Mouse (Mus musculus): ENCODE measurements around the gene Zfp78.
"Not testable (repeated sequence)": the region's sequence is repeated elsewhere in the genome, so short reads cannot be mapped to it uniquely, and the experiment has no call there.

Zfp78 gene

DNA sequence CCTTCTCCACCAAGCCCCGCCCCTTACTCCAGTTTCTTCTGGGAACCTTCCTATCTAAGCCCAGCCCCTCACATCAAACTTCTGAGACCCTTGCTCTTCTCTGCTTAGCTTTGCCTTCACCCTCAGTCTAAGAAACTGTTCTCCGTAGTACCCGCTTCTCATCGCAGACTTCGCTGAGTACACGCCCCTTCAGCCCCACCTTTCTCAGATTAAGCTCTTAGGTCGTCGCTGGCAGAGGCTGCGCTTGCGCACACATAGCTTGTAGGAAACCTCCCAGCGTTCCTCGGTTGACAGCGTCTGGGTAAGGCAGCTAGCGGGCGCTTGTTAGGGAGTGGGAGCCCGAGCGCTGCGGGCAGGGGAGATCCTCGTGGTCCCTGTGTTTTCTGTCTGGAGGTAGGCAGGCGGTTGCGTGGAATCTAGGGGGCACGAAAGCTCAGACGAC lies at the start of gene Zfp78:
Gene Zfp78 (plus strand): TSS at position 234 of the 442 bp plus-strand sequence.
- in situ Hi-C loops (cut with MboI, MseI): no loop called here

DNA sequence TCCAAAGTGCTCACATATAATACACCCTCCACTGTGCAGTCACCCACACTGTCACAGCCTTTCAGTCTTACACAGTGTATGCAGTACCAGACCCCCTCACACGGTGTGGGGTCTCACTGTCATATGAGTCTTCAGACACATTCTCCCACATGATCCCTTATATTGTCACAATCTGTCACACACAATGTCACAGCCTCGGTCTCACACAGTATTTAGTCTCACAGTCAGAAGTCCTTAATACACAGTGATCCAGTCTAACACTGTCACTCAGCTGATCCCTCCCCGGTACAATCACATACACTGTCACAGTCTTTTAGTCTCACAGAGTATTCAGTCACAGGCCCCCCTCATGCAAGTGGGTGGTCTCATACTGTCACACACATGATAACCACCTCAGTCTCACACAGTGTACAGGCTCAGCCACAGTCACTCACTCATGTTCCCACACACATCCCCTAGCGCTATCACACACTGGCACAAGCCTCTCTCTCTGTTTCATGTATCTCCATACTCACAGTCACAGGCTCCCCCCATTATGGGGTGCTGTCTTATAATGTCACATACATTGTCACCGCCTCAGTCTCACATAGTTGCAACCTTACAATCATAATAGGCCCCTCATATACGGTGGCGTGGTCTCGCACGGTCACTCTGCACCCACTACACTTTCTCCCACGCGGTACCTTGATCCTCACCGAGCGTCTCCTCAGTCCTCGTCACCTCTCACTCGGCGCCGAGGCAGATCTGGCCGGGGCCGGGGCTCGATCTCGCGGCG lies 32.4 kb upstream of the Zfp78 start:
- in situ Hi-C loops (cut with MboI, MseI): no loop called here

DNA sequence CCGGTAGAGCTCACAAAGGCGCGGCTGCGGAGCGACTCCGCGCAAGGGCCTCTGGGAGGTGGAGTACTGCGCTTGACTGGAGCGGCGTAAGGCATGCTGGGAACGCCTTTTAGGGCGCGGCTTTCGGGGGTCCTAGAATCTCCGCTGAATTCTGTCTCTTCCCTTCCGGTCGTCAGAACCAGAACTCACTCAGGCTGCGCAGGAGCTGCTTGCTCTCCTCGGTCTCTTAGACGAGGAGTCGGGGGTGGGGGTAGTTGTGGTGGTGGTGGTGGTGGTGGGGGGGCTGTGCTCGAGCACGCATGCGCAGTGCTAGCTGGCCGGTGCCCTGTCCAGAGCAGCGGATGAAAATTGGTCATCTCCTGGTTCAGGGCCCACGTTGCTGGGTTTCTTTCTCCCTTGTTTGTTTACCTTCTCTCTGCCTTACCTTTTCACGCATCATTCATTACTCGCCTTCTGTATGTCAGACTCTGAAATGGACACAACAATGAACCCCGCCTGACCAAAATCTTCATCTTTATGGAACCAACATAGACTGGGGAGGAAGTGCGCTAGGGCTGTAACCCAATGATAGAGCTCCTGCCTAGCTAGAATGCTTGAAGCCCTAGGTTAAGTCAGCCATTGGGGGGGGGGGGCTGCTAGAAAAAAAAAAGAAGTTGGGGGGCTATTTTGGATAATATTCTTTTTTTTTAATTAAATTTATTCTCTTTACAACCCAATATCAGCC lies 31.7 kb upstream of the Zfp78 start, which contains the start of gene Zfp583:
Gene Zfp583 (minus strand): TSS at position 53 of the 724 bp plus-strand sequence.
- in situ Hi-C loops (cut with MboI, MseI): no loop called here

DNA sequence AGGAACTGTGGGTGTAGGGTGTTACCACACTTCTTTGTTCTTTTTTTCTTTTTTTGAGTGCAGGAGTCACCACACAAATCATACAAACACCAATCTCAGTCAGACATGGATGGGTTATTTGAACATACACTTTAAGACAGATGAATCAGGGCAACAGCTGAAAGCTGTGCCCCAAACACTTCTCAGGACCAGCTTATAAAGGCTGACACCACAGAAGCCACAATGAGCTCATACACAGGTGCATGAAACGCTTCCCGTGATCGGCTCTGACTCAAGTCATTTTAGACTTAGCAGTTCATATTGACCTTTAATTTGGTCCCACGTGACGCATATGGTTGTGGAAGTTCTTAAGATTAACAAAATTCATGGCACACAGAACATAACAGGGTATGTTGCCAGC lies 23.2 kb upstream of the Zfp78 start:
- in situ Hi-C loops (cut with MboI, MseI): loop anchor here (5.0 kb wide), 1 partner anchor 182 kb away; the partner anchor contains the start of gene Olfr1349

DNA sequence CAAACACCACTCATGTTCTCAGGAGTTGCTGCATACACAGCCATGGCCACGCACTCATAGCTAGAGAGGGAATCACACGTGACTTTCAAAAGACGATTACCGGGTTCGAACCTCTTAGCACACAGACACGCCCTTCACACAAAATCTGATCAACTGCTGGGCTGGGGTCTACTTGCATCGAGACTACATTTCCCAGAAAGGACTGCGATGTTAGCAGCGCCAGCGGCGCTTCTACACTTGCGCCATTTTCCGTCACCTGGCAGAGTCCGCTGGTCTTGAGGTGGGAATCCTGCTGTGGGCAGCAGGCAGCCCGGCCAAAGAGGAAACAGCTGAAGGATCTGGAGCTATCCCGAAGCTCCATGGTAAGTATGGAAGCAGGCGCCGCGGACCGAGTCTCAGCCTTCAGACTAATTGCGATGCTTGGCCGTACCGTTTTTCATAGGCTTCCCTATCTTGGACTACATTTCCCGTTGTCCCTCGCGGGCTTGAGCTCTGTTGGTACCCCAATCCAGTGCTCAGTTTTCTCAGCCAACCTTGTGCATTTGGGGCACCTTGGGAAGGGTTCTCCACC lies 19.5 kb upstream of the Zfp78 start, which contains the start of gene Gm3854:
Gene Gm3854 (plus strand): TSS at position 259 of the 571 bp plus-strand sequence.
- in situ Hi-C loops (cut with MboI, MseI): loop anchor here (5.0 kb wide), 1 partner anchor 179 kb away; the partner anchor contains the start of gene Olfr1349

DNA sequence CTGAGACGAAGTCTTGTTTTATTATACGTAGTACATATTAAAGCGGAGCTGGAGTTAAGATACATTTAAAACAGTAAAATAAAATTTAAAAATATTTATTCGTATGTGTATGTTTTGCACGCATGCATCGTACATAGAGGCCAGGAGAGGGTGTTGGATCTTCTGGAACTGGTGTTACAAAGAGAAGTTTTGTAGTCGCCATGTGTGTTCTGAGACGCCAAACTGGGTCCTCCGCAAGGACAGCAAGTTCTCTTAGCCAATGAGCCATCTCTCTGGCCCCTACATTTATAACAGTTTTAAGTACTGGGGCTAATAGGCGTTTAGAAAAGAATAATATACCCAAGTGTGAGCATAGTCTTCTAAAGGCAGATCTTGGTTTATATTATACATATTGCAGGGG lies 19.0 kb upstream of the Zfp78 start:
- in situ Hi-C loops (cut with MboI, MseI): loop anchor here (5.0 kb wide), 1 partner anchor 178 kb away; the partner anchor contains the start of gene Olfr1349

DNA sequence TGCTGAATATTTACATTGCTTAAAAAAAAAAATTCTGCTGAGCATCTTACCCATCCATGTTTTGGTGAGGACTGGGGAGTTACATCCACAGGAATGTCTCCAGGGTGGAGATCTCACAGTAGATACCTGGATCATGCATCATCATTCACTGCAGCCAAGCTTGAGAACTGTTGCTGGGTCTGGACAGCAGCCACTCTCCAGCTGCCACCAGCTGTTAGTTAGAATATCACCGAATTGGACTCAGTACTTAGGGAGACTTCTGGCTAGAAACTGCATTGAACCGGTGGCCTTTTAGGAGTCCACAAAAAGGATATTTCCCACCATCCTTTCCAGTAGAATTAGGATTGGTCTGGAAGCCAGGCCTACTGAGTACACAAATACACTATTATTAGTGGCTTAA lies 5.0 kb upstream of the Zfp78 start:
- in situ Hi-C loops (cut with MboI, MseI): loop anchor here (5.0 kb wide), 3 partner anchors 69 to 939 kb away; no protein-coding TSS in a partner anchor

DNA sequence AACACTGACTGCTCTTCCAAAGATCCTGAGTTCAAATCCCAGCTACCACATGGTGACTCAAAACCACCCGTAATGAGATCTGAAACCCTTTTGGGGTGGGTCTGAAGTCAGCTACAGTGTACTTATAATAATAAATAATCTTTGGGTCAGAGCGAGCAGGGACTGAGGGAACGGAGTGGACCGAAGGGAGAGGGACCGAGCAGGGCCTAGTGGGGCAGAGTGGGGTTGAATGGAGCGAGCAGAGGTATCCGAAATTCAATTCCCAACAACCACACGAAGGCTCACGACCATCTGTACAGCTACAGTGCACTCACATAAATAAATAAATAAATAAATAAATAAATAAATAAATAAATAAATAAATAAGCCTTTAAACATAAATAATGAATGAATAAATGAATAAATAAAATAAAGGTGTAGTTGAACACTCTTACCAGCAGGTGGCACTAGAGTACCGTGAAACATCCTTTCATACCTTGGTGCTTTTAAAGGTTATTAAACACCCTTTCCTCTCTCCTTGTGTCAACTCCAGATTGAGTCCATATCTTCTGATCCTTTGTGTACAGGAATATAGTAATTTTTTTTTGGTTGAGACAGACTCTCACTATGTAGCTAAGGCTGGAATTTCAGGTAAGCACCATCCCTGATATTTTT lies 4.0 kb upstream of the Zfp78 start:
- in situ Hi-C loops (cut with MboI, MseI): loop anchor here (5.0 kb wide), 3 partner anchors 68 to 938 kb away; no protein-coding TSS in a partner anchor

DNA sequence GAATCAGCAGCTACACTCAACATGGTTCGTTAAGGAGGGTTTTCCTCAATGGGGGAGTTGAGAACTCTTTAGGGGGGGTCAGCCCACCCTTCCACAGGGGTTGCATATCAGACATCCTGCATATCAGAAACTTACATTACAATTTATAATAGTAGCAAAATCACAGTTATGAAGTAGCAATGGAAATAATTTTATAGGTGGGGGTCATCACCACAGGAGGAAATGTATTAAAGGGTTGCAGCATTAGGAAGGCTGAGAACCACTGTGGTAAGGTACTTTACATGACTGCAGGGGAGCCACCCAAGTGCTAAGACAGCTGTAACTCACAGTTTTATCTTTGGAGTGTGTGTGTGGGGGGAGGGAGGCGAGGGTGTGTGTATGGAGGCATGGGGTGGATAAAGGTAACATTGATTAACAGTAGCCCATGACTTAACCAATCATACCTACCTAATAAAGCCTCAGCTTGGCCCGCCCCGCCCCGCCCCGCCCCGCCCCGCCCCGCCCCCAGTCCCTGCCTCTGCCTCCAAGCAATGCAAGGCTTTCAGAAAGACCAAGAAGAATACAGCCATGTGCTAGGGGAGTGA lies 2.5 kb upstream of the Zfp78 start:
- in situ Hi-C loops (cut with MboI, MseI): no loop called here

DNA sequence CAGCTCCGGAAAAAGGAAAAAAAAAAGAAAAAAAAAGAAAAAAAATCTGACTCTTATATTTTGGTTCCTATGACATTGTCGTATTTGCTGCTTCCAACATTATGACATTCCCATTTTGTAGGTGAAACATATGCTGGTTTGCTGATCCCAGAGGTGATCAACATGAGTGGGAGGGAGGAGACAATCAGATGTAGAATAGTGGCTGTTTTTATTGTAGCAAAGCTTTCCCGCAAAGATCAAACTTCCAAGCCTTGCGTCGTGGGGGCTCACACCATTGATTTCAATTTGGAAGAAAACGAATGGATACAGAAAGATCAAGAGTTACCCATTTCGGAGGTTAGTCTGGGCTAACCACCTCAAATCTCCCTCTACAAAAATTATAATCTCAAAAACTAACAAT lies 1.3 kb upstream of the Zfp78 start:
- in situ Hi-C loops (cut with MboI, MseI): no loop called here

DNA sequence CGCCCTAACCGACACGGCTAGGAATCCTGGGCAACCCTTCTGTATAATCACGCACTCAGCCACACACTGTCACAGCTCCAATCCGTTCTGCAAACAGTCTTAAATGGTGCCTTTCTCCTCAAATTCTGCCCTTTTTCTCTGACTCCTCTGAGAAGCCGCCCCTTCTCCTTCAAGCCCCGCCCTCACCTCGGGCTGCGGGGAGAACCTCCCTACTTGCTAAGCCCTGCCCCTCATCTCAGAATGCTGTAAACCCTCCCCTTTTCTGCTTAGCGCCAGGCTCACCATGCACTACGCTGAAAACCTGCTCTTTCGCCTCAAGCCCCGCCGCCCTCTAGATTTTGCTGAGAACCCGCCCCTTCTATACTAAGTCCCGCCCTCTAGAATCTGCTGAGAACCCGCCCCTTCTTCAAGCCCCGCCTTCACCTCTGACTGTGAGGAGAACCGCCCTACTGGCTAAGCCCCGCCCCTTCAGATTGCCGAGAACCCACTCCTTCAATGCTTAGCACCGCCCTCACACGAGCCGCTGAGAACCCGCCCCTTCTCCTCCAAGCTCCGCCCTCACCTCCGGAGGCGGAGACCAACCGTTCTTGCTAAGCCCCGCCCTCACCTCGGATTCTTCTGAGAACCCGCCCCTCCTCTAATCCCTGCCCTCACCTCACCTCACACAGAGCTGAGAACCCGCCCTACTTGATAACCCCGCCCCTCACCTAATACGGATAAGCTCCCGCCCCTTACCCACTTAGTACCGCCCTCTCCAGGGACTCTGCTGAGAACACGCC lies 623 bp upstream of the Zfp78 start:
- in situ Hi-C loops (cut with MboI, MseI): no loop called here

DNA sequence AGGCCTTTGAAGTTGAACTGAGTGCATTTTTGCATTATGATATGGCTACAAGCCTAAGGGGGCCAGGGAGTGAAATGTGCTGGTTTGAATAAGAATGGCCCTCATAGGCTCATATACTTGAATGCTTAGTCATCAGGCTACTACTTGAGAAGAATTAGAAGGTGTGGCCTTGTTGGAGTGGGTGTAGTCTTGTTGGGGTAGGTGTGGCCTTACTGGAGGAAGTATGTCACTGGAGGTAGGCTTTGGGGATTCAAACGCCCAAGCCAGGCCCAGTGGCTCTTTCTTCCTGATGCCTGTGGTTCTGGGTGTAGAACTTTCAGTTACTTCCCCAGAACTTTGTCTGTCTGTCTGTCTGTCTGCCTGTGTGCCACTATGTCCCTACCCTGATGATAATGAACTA lies 1.7 kb downstream of the Zfp78 start:
- in situ Hi-C loops (cut with MboI, MseI): no loop called here

DNA sequence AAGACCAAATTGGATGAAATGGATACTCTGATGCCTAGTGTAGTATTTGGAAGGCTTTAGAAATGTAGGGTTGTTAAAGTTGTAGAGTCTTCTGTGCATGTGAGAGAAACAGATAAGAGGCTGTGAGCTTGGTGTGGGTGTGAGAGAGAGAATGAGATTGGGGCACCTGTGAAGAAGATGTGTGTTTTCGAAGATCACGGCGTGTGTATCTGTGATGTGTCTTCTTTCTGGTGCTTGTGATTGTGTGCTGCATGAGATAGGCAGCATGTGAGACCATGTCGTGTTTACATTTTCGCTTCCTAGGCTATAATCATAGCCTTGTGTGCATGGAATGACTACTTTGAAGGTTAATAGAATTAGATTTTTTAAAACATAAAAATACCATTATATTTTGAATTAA lies 4.1 kb downstream of the Zfp78 start:
- in situ Hi-C loops (cut with MboI, MseI): no loop called here

DNA sequence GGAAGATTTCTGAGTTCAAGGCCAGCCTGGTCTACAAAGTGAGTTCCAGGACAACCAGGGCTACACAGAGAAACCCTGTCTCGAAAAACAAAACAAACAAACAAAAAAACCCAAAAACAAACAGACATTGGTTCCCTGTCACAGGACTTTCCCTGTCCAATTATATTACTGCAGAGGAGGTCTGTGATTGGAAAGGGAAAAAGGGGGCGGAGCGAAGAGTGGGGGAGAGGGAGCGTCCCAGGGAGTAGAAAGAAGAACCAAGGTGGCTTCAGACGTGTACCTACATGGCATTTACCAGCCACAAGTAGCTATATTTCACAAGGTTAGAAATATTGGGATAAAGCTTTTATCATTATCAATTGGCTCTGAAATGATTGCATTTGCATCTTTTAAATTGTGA lies 5.1 kb downstream of the Zfp78 start:
- in situ Hi-C loops (cut with MboI, MseI): not testable (repeated sequence)

DNA sequence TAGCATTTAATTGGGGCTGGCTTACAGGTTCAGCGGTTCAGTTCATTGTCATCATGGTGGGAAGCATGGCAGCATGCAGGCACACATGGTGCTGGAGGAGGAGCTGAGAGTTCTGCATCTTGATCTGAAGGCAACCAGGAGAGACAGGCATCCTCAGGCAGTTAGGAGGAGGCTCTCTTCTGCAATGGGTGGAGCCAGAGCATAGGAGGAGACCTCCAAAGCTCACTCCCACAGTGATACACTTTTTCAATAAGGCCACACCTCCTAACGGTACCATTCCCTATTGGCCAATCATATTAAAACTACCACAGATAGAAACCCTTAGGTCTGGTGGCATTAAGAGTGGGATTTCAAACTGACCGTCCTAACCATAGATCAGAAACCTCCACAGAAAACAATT lies 6.4 kb downstream of the Zfp78 start:
- in situ Hi-C loops (cut with MboI, MseI): no loop called here

DNA sequence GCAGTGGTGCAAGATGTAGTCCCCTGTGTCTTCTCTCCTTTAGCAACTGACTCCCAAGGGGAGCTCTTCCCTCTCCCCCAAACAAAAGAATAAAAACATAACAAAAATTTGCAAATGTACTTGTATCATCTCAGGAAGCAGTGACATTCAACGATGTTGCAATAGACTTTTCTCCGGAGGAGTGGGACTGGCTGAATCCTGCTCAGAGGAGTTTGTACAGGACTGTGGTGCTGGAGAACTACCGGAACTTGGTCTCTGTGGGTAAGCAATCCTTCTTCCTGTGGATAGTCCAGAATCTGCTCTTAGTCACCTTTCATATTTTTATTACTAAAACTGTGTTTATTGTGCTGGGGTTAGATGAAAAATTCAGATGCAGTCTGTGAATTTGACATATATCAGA lies 9.9 kb downstream of the Zfp78 start:
- in situ Hi-C loops (cut with MboI, MseI): no loop called here

DNA sequence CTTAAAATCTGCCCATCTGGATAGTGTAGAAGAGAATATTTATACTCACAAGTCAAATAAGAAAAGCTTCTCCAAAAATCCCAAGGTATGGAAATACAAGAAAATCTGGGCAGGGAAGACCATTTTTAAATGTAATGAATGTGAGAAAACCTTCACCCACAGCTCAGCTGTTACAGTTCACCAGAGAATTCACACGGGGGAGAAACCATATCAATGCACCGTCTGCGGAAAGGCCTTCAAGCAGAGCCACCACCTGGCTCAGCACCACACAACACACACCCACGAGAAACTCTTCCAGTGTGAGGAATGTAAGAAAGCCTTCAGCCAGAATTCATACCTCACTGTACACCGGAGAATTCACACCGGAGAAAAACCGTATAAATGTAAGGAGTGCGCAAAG lies 15.4 kb downstream of the Zfp78 start:
- in situ Hi-C loops (cut with MboI, MseI): loop anchor here (25.0 kb wide), 1 partner anchor 1291 kb away; the partner anchor contains the start of gene Epn1

DNA sequence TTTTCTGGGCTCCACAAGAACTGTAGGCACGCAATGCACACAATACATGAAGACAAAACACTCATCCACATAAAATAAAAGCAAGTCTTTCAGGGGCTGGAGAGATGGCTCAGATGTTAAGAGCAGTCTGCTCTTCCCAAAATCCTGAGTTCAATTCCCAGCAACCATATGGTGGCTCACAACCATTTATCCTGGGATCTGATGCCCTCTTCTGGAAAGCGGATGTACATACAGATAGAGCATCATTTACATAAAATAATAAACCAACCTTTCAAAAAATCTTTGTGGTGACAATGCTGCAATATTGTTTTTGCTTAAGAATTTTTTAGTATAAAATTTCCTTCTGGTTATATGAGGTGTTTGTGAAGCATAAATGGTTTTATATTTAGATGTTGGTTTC lies 18.4 kb downstream of the Zfp78 start:
- in situ Hi-C loops (cut with MboI, MseI): loop anchor here (25.0 kb wide), 1 partner anchor 1294 kb away; the partner anchor contains the start of gene Epn1

DNA sequence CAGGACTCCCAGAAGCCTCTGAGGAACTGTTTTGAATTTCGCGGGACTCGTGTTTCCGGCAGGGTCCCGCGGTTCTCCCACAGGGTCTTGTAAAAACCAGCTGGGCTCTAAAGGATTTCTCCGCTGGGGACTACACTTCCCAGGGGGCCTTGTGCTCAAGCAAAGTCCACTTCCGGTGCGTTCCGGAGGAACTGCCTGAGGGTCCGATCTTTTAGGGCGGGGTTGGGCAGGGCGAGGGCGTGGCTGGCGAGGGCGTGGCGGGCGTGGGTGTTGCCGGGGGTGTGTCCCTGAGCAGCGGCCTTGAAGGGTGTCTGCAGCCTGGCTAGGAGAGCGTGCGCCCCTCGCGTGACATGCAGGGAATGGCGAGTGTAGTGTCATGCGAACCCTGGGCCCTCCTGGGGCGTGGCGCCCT lies 20.0 kb downstream of the Zfp78 start, which contains the start of gene Zfp28:
Gene Zfp28 (plus strand): TSS at position 252 of the 412 bp plus-strand sequence.
- in situ Hi-C loops (cut with MboI, MseI): loop anchor here (25.0 kb wide), 1 partner anchor 1296 kb away; the partner anchor contains the start of gene Epn1

DNA sequence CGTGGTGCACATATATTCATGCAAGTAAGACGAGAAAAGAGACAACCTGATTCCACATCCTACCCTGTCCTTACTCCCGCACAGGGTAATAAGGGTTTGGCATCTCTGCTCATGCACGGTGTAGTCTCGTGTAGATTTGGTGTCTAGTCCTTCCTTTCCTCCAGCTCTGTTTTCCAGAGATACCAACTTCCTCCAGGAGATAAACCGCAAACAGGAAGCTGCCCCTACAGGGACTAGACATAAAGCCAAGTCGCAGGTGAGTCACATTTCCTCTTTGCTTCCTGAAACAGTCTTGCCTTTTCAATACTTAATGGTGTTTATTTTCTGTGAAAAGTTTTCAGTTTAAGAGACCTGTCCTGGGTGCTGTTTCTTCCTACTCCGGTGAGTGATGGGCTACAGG lies 20.9 kb downstream of the Zfp78 start:
- in situ Hi-C loops (cut with MboI, MseI): loop anchor here (25.0 kb wide), 1 partner anchor 1297 kb away; the partner anchor contains the start of gene Epn1

Measured in T-helper 1 cell (primary cell).